In the genomic region with DNA sequence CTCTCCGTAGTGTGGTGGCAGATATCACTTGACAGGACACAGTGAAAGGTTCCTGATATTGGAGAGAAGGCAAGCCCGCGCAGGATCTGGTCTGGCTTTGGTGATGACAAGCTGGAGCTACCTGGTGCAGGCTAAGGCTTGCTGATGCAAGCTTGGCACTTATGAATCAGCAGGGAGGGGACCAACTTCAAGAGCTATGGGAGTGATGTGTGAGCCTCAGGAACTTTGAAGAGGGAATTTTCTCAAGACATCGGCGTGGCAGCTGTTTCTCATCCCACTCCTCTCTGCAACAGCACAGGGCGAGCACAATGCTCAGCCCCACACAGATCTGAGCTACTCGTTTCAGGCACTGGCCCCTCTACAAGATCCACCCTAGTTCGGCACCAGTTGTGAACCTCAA, we compare ENCODE assay signal across 8 mouse cellular contexts. TPM values are rescaled to one million over a fixed set of nuclear protein-coding genes. Genes with fewer than 3 reads are reported as not detected.
DNase-seq lines count a peak whose midpoint lies in the region; ATAC-seq and TF ChIP-seq lines count a peak whose summit lies in the region.

Gene Hagh (plus strand): TSS at position 302 of the 400 bp plus-strand sequence.

- no peak for TF ChIP-seq CTCF in kidney, postnatal 0 days (IDR thresholded peaks at IDR 0.05; ENCODE audit: low read depth)

- H3K9me3 ChIP-seq in kidney, postnatal 0 days (replicated peaks; ENCODE audit: low read length): no peaks in the 10 kb centered on the region
- no peaks in the 10 kb centered on the region for H3K9me3 ChIP-seq in intestine, embryonic 14.5 days (ENCODE audit: control insufficient read depth, low read length)

- no peak within 1 kb of the TSS for H3K27ac ChIP-seq in kidney, postnatal 0 days
- H3K27ac ChIP-seq in intestine, embryonic 14.5 days (ENCODE audit: low read depth): no peak within 1 kb of the TSS

- no peak for DNase-seq in kidney, postnatal 0 days (ENCODE audit: low spot score)
- no peak for DNase-seq in kidney, adult 18-20 months
- DNase-seq in adrenal gland, postnatal 4 days (ENCODE audit: low spot score in 2 of 2): no peak
- DNase-seq in gastrocnemius, postnatal 25 days: no peak
- DNase-seq in intestine, embryonic 14.5 days (ENCODE audit: low spot score): no peak
- no peak for DNase-seq in thymus, postnatal 10 days (ENCODE audit: low spot score in 2 of 2)
- DNase-seq in spleen, adult 18-20 months: no peak

- H3K9ac ChIP-seq in kidney, postnatal 0 days (ENCODE audit: low read depth, low read length): no peak within 1 kb of the TSS
- H3K9ac ChIP-seq in intestine, embryonic 14.5 days (ENCODE audit: low read length): no peak within 1 kb of the TSS

- no peak within 1 kb of the TSS for H3K4me2 ChIP-seq in kidney, postnatal 0 days (ENCODE audit: low read length)
- no peak within 1 kb of the TSS for H3K4me2 ChIP-seq in intestine, embryonic 14.5 days (ENCODE audit: low read length)

- H3K36me3 ChIP-seq in kidney, postnatal 0 days (ENCODE audit: insufficient read depth, low read length): no peaks in the 10 kb centered on the region
- no peaks in the 10 kb centered on the region for H3K36me3 ChIP-seq in intestine, embryonic 14.5 days (ENCODE audit: control insufficient read depth, insufficient read depth, low read length)

- ATAC-seq in kidney, postnatal 0 days (replicated peaks; ENCODE audit: low FRiP score, low read depth): 0 out of 2 replicates have a peak, but pooled peaks have one; percentile 36
- no peak for ATAC-seq in intestine, embryonic 14.5 days (replicated peaks; ENCODE audit: low FRiP score, low TSS enrichment, low read depth)
- ATAC-seq in megakaryocyte progenitor cell, adult 5-6 weeks (replicated peaks; ENCODE audit: poor library complexity): no peak

- H3K27me3 ChIP-seq in kidney, postnatal 0 days (ENCODE audit: insufficient read depth, low read length): no peaks in the 10 kb centered on the region
- peaks cover 2% of the 10 kb centered on the region; the same call in 1 of the 2 replicates for H3K27me3 ChIP-seq in intestine, embryonic 14.5 days (replicated peaks; ENCODE audit: control insufficient read depth, insufficient read depth, low read length)

- H3K4me1 ChIP-seq in kidney, postnatal 0 days (replicated peaks; ENCODE audit: insufficient read depth, low read length): no peaks in the 10 kb centered on the region
- no peaks in the 10 kb centered on the region for H3K4me1 ChIP-seq in intestine, embryonic 14.5 days (replicated peaks; ENCODE audit: control insufficient read depth, insufficient read depth, low read length)

- H3K4me3 ChIP-seq in kidney, postnatal 0 days (replicated peaks; ENCODE audit: low read depth, low read length): no peak within 1 kb of the TSS
- H3K4me3 ChIP-seq in intestine, embryonic 14.5 days (ENCODE audit: low read depth, low read length): no peak within 1 kb of the TSS

- 63% methylated on average over 8 of the region's 8 CpGs for WGBS in kidney, postnatal 0 days
- 61% methylated on average over 8 of the region's 8 CpGs for WGBS in intestine, embryonic 14.5 days

RNA-seq across cellular contexts. Expression of gene Hagh, which starts in this region (rescaled TPM):
- polyA plus RNA-seq in kidney, postnatal 0 days (2015; fragmentation: Nextera tagmentation; extraction: Ambion mirVana): 99.7 and 101 TPM in 2 replicates
- total RNA-seq in adrenal gland, postnatal 4 days (2021): 10 to 100 TPM; 67.0 to 77.5 TPM
- 10 to 100 TPM; 73.3 to 77.5 TPM for total RNA-seq in gastrocnemius, postnatal 25 days (2021)
- 35.5 and 39.1 TPM in 2 replicates for polyA plus RNA-seq in intestine, embryonic 14.5 days (2014; fragmentation: Nextera tagmentation; extraction: Ambion mirVana)
- 31.4 and 34.4 TPM in 2 replicates for total RNA-seq in megakaryocyte progenitor cell, adult 5-6 weeks (2015)
- 36.0 TPM in 2 replicates for total RNA-seq in megakaryocyte progenitor cell, adult 5-6 weeks (2017)
